Mouse (Mus musculus) forebrain, embryonic 15.5 days (tissue): ENCODE measurements at regions not wholly inside any gene's neighbourhood (a gene's known extent, or its start where the extent isn't known, plus 50 kb on each side); places are given as distances from the start of the nearest gene placed in this dataset.
A peak's percentile ranks its signal among the peaks of the same experiment; 100 is the strongest.
"Not testable (repeated sequence)": the region's sequence is repeated elsewhere in the genome, so short reads cannot be mapped to it uniquely, and the experiment has no call there.

Experiments used
- ATAC-seq: fragments of 200-750 bp; cut with Nextera tagmentation; replicated peaks from 2 replicates; pipeline ENCODE4 v1.8.0; 2017; ENCODE audit warnings: mild to moderate bottlenecking, moderate TSS enrichment, moderate library complexity
- H3K27ac ChIP-seq: fragments of 300-500 bp; sonication (generic); replicated peaks from 2 replicates; pipeline ENCODE4 v1.5.1; 2015; ENCODE audit warnings: mild to moderate bottlenecking, inconsistent platforms
- H3K27me3 ChIP-seq: fragments of 300-500 bp; sonication (generic); 2 replicates; pipeline ENCODE4 v1.6.1; 2015; ENCODE audit warnings: inconsistent platforms
- H3K36me3 ChIP-seq: fragments of 300-500 bp; sonication (generic); 2 replicates; pipeline ENCODE4 v1.6.1; 2015; ENCODE audit warnings: mild to moderate bottlenecking, inconsistent platforms
- H3K4me1 ChIP-seq: fragments of 300-500 bp; sonication (generic); 2 replicates; pipeline ENCODE4 v1.6.1; 2015; ENCODE audit warnings: inconsistent platforms
- H3K4me2 ChIP-seq: fragments of 300-500 bp; sonication (generic); replicated peaks from 2 replicates; pipeline ENCODE4 v1.6.1; 2015; ENCODE audit warnings: mild to moderate bottlenecking, inconsistent platforms
- H3K4me3 ChIP-seq: fragments of 300-500 bp; sonication (generic); 2 replicates; pipeline ENCODE4 v1.5.1; 2015; ENCODE audit warnings: mild to moderate bottlenecking, inconsistent platforms
- H3K9ac ChIP-seq: fragments of 300-500 bp; sonication (generic); replicated peaks from 2 replicates; pipeline ENCODE4 v1.6.1; 2015; ENCODE audit warnings: mild to moderate bottlenecking, inconsistent platforms
- H3K9me3 ChIP-seq: fragments of 300-500 bp; sonication (generic); 2 replicates; pipeline ENCODE4 v1.6.1; 2016; ENCODE audit warnings: inconsistent platforms
- WGBS: fragments of 180-500 bp; shearing (Covaris S2); methylation state at CpG from one replicate; pipeline ENCODE4 v1.1.7; 2015; ENCODE audit warnings: mixed read lengths; 5-methylcytosine and 5-hydroxymethylcytosine counted together

GRCm38 (mm10) chr8:12451857-12452256 lies 56.8 kb downstream of the Sox1 start:
- no peak overlapping the region for H3K9ac ChIP-seq
- no peak overlapping the region for H3K27ac ChIP-seq
- H3K36me3 ChIP-seq: no peaks in the 10 kb centered on the region
- 64% methylated on average over 8 of the region's 8 CpGs for WGBS
- no peaks in the 10 kb centered on the region for H3K9me3 ChIP-seq
- no peak overlapping the region for H3K4me3 ChIP-seq
- H3K27me3 ChIP-seq: no peaks in the 10 kb centered on the region
- ATAC-seq: no peak
- no peaks in the 10 kb centered on the region for H3K4me1 ChIP-seq
- no peak overlapping the region for H3K4me2 ChIP-seq

DNA sequence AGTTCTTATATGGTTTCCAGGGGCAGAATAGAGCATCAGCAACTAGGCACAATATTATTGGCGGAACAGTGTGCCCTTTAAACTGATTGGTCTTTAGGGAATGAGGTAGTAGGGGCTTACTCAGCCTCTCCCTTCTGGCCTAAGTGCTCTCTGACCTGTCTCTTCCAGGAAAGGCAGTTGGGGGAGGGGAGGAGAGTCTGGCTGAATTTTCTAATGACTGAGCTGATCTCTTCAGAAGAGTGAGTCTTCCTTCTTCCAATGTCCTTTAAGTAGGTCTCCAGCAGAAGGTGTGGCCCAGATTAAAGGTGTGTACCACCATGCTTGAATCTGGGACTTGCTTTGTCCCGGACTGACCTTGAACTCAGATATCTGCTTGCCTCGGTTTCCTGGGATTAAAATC lies 60.3 kb downstream of the Sox1 start:
- not testable (repeated sequence) for ATAC-seq, H3K9me3 ChIP-seq, H3K4me3 ChIP-seq, H3K27me3 ChIP-seq, H3K36me3 ChIP-seq, H3K27ac ChIP-seq, H3K4me1 ChIP-seq, H3K9ac ChIP-seq, H3K4me2 ChIP-seq
- WGBS: 97% methylated on average over 3 of the region's 3 CpGs

GRCm38 (mm10) chr8:12456326-12456725 lies 61.2 kb downstream of the Sox1 start:
- ATAC-seq: no peak
- H3K27ac ChIP-seq: no peak overlapping the region
- 90% methylated on average over 1 of the region's 1 CpGs for WGBS
- H3K4me2 ChIP-seq: no peak overlapping the region
- H3K27me3 ChIP-seq: peaks cover 3% of the 10 kb centered on the region; the same call in 1 of the 2 replicates
- no peaks in the 10 kb centered on the region; the same call in 1 of the 2 replicates for H3K4me1 ChIP-seq
- no peak overlapping the region for H3K9ac ChIP-seq
- H3K4me3 ChIP-seq: no peak overlapping the region
- no peaks in the 10 kb centered on the region for H3K36me3 ChIP-seq
- H3K9me3 ChIP-seq: no peaks in the 10 kb centered on the region

DNA sequence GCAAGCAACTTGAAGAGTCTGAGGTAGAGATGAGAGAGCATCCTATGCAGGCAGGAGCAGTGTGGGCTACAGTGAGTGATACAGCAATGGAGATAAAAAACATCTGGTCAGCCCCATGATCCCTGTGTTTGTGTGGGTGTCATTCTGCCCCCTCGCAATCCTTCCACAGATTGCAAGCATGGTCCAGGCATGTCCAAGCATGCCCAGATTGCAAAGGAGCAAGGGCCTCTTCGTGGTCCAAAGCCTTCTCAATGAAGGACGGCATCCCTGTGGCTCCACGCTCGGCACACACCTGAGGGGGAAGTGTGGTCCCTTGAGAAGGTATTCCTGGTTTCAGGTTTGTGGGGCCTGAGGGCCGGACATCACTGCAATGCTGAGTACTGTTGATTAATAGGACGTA lies 61.9 kb downstream of the Sox1 start:
- H3K27ac ChIP-seq: no peak overlapping the region
- H3K4me3 ChIP-seq: no peak overlapping the region
- H3K9ac ChIP-seq: no peak overlapping the region
- 71% methylated on average over 7 of the region's 7 CpGs for WGBS
- no peaks in the 10 kb centered on the region for H3K9me3 ChIP-seq
- ATAC-seq: no peak
- H3K27me3 ChIP-seq: peaks cover 3% of the 10 kb centered on the region; the same call in 1 of the 2 replicates
- no peak overlapping the region for H3K4me2 ChIP-seq
- peaks cover 6% of the 10 kb centered on the region for H3K4me1 ChIP-seq
- no peaks in the 10 kb centered on the region for H3K36me3 ChIP-seq

- Histone ChIP-seq H3K9ac (no peak overlapping the region), H3K36me3 (no peaks in the 10 kb centered on the region), H3K4me2 (no peak overlapping the region), H3K4me1 (peaks cover 21% of the 10 kb centered on the region), H3K27ac (no peak overlapping the region), H3K27me3 (0 out of 2 replicates have a peak, but pooled peaks cover 2% of the 10 kb centered on the region), H3K4me3 (no peak overlapping the region), H3K9me3 (no peaks in the 10 kb centered on the region)
- no peak for ATAC-seq
- 82% methylated on average over 7 of the region's 7 CpGs for WGBS
These were observed 71.8 kb downstream of the Sox1 start for GRCm38 (mm10) chr8:12466845-12467244.

- Histone ChIP-seq H3K4me3 (no peak overlapping the region), H3K27me3 (0 out of 2 replicates have a peak, but pooled peaks cover 2% of the 10 kb centered on the region), H3K9ac (no peak overlapping the region), H3K9me3 (no peaks in the 10 kb centered on the region), H3K36me3 (no peaks in the 10 kb centered on the region), H3K27ac (no peak overlapping the region), H3K4me2 (no peak overlapping the region), H3K4me1 (peaks cover 16% of the 10 kb centered on the region)
- no peak for ATAC-seq
- WGBS: 66% methylated on average over 36 of the region's 36 CpGs
These were observed 72.6 kb downstream of the Sox1 start for GRCm38 (mm10) chr8:12467386-12468326.

DNA sequence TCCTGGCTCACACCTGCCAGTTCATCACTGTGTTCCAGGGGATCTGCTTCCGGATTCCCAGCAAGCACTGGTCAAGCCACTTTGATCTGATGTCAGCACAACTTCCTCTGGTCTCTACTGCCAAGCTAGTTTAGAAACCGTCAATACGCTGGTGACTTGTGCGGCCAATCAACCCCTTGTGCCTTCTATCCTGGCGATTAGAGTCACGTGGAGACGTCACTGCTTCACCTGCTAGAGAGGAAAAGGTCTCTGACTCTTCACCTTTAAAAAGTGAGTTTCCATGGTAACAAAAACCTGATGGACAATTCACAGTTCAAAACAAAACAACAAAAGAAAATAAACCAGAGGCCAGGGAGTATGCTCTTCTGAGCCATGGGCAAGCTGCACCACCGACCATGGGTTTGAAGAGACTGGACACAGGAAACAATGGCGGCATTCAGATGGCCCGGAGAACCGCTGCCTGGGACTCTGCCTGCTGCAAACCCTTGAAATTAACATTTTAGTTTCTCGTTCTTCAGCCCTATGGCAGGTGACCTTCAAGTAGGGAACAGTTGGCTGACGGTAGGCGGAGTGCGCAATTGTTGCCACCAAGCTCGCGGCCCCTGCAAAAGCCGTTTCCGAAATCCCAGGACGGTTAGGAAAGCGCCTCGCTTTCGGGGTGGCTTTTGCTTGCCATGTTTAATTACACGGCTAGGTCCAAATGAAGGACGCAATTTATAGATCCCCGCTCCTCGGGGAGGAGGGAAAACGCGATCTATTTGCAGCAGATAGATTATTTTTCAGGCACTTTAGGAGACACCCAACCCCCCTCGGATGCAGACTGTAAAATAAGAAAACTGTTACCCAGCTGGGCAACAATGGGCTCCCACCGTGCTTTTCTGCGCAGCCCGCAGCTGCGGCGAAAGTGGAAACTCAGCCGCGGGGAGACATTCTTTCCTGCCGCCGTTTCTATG lies 82.6 kb downstream of the Sox1 start:
- H3K9me3 ChIP-seq: no peaks in the 10 kb centered on the region
- WGBS: 8% methylated on average over 39 of the region's 39 CpGs
- no peaks in the 10 kb centered on the region for H3K36me3 ChIP-seq
- H3K4me3 ChIP-seq: peak overlapping the region; percentile 33
- ATAC-seq: peak; percentile 59; the same call in 1 of the 2 replicates
- H3K27me3 ChIP-seq: 0 out of 2 replicates have a peak, but pooled peaks cover 7% of the 10 kb centered on the region
- H3K9ac ChIP-seq: peak overlapping the region; percentile 8; the same call in 1 of the 2 replicates
- peak overlapping the region; percentile 58 for H3K4me2 ChIP-seq
- 0 out of 2 replicates have a peak overlapping the region, but pooled peaks have one; percentile 1 for H3K27ac ChIP-seq
- H3K4me1 ChIP-seq: peaks cover 23% of the 10 kb centered on the region

DNA sequence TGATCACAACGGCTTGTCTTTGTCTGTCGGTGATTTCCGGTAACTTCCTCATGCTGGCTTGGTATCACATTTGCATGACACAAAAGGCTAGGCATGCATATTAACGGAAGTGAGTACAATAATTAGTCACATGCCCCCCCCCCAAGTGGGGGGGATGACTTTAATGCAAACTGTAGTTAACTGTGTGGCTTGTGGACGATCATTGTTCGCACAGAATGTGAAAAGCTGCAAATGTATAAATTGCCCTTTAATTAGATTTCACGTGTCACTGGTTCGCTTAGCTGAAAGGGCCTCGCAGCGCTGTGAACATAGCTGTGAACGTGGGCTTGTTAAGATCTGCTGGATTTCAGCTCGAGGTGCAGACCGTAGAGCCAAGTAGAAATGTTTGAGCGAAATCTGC lies 86.8 kb downstream of the Sox1 start:
- no peak overlapping the region for H3K9ac ChIP-seq
- peaks cover 43% of the 10 kb centered on the region for H3K4me1 ChIP-seq
- no peak overlapping the region for H3K4me3 ChIP-seq
- 8% methylated on average over 14 of the region's 14 CpGs for WGBS
- 0 out of 2 replicates have a peak, but pooled peaks have one; percentile 6 for ATAC-seq
- H3K9me3 ChIP-seq: no peaks in the 10 kb centered on the region
- peak overlapping the region; percentile 12; the same call in 1 of the 2 replicates for H3K27ac ChIP-seq
- H3K4me2 ChIP-seq: no peak overlapping the region
- H3K36me3 ChIP-seq: no peaks in the 10 kb centered on the region
- 0 out of 2 replicates have a peak, but pooled peaks cover 7% of the 10 kb centered on the region for H3K27me3 ChIP-seq

DNA sequence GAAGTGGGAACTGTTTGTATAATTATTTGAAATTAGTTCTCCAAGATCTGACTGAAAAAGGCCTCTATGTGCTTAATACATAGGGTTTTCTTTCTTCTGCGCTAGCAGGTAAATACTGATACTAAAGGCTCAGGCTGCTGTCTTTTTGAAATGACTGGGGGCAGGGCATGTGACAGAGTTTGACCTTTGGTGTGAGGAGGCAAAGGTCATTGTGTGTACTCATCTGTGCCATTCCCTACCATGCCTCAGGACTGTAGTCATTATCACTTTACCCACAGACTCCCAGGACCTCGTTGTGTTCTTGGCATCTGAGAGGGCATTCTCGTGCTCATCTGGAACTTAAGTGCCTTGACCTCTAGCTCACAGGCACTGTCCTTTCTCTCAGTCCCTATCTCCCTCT lies 88.5 kb downstream of the Sox1 start:
- Histone ChIP-seq H3K27ac (no peak overlapping the region), H3K4me3 (no peak overlapping the region), H3K27me3 (0 out of 2 replicates have a peak, but pooled peaks cover 4% of the 10 kb centered on the region), H3K36me3 (no peaks in the 10 kb centered on the region), H3K9ac (no peak overlapping the region), H3K4me2 (no peak overlapping the region), H3K9me3 (no peaks in the 10 kb centered on the region), H3K4me1 (peaks cover 40% of the 10 kb centered on the region)
- ATAC-seq: no peak
- 88% methylated on average over 3 of the region's 3 CpGs for WGBS

GRCm38 (mm10) chr8:12485326-12485725 lies 87.5 kb upstream of the Spaca7 start:
- no peaks in the 10 kb centered on the region for H3K27me3 ChIP-seq
- no peak overlapping the region for H3K9ac ChIP-seq
- H3K27ac ChIP-seq: peak overlapping the region; percentile 50; the same call in 1 of the 2 replicates
- H3K4me2 ChIP-seq: no peak overlapping the region
- H3K36me3 ChIP-seq: no peaks in the 10 kb centered on the region
- no peaks in the 10 kb centered on the region for H3K9me3 ChIP-seq
- H3K4me1 ChIP-seq: peaks cover 38% of the 10 kb centered on the region
- ATAC-seq: no peak
- no peak overlapping the region for H3K4me3 ChIP-seq
- WGBS: 75% methylated on average over 7 of the region's 7 CpGs

- peak; percentile 77 for ATAC-seq
- WGBS: 25% methylated on average over 22 of the region's 22 CpGs
- H3K9me3 ChIP-seq: no peaks in the 10 kb centered on the region
- H3K9ac ChIP-seq: no peak overlapping the region
- H3K27ac ChIP-seq: peak overlapping the region; percentile 50
- no peak overlapping the region for H3K4me3 ChIP-seq
- H3K4me1 ChIP-seq: peaks cover 37% of the 10 kb centered on the region
- no peak overlapping the region for H3K4me2 ChIP-seq
- no peaks in the 10 kb centered on the region for H3K36me3 ChIP-seq
- H3K27me3 ChIP-seq: no peaks in the 10 kb centered on the region
These were observed 86.3 kb upstream of the Spaca7 start for GRCm38 (mm10) chr8:12486331-12487061.
